Mouse (Mus musculus) myocyte (in vitro differentiated cells): ENCODE results near the gene Moxd1.

Experiments
- CEBPB ChIP-seq: IDR thresholded peaks from 2 replicates; pipeline ENCODE4 v1.6.1; 2011; ENCODE audit warnings: mild to moderate bottlenecking, moderate library complexity; ENCODE audit not compliant: poor library complexity, insufficient read depth, severe bottlenecking
- MAX ChIP-seq: IDR thresholded peaks from one replicate; pipeline ENCODE4 v1.6.1; 2011; ENCODE audit warnings: low read depth, mild to moderate bottlenecking, control low read depth
- MYOD1 ChIP-seq, 3 experiments: IDR thresholded peaks; one replicate each; pipeline ENCODE4 v1.6.1; 2011; ENCODE audit warnings: control low read depth in 2 of 3, low read depth in 2 of 3, mild to moderate bottlenecking in 2 of 3, moderate library complexity in 1 of 3; ENCODE audit not compliant: insufficient read length in 2 of 3, control insufficient read depth in 1 of 3
- MYOG ChIP-seq, 3 experiments: IDR thresholded peaks; one replicate each; pipeline ENCODE4 v1.6.1; 2011; ENCODE audit warnings: control low read depth in 2 of 3, low read depth in 2 of 3, mild to moderate bottlenecking in 2 of 3; ENCODE audit not compliant: insufficient read length in 2 of 3, control insufficient read depth in 1 of 3, insufficient read depth in 1 of 3
- POLR2A ChIP-seq: IDR thresholded peaks from one replicate; pipeline ENCODE4 v1.6.1; 2011; ENCODE audit warnings: low read depth, mild to moderate bottlenecking, control low read depth, moderate library complexity; ENCODE audit not compliant: insufficient read length
- POLR2AphosphoS2 ChIP-seq: IDR thresholded peaks from one replicate; pipeline ENCODE4 v1.6.1; 2011; ENCODE audit warnings: low read depth, control low read depth; ENCODE audit not compliant: insufficient read length
- TCF12 ChIP-seq: IDR thresholded peaks from one replicate; pipeline ENCODE4 v1.6.1; 2011; ENCODE audit warnings: mild to moderate bottlenecking, control low read depth; ENCODE audit not compliant: poor library complexity, insufficient read depth, severe bottlenecking
- TCF3 ChIP-seq: IDR thresholded peaks from one replicate; pipeline ENCODE4 v1.6.1; 2011; ENCODE audit warnings: low read depth, control low read depth; ENCODE audit not compliant: insufficient read length
- USF1 ChIP-seq: IDR thresholded peaks from one replicate; pipeline ENCODE4 v1.6.1; 2011; ENCODE audit warnings: low read depth, mild to moderate bottlenecking, control low read depth, moderate library complexity

DNA sequence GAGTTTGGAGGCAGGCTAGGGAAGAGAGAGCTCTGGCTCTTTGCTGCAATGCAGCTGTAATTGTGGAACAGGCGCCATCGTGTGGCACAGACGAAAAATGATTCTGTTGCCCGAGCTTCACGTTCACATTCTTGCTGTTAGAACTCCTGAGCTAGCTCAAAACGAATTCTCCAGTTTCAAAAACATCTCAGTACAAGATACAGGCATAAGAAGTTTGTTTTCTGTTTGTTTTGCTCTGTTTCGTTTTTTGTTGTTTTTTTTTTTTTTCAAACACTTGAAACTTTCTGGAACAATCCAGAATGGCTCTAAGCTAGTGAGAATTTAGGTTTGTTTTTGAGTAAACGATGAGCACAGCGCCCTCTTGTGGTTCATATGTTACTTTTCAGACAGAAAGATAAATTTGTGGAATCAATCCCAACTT lies 88.9 kb downstream of the Moxd1 start:
- TF ChIP-seq TCF3 (no peak), POLR2AphosphoS2 (no peak), TCF12 (no peak), POLR2A (no peak), MYOD1 (IDR thresholded peaks at IDR 0.05; ENCODE audit: control insufficient read depth in 1 of 3, insufficient read length in 2 of 3, low read depth in 2 of 3) (no peak), CEBPB (no peak), MAX (no peak), USF1 (no peak), MYOG (IDR thresholded peaks at IDR 0.05; ENCODE audit: control insufficient read depth in 1 of 3, insufficient read depth in 1 of 3, insufficient read length in 2 of 3, low read depth in 2 of 3) (no peak)
